Mouse (Mus musculus): ENCODE results near the gene Acap1. TPM values are rescaled to one million over a fixed set of nuclear protein-coding genes. Genes with fewer than 3 reads are reported as not detected.

Gene Acap1
- polyA plus RNA-seq (2012; rRNA removed) = 0.81 and 1.9 TPM in 2 replicates

DNA sequence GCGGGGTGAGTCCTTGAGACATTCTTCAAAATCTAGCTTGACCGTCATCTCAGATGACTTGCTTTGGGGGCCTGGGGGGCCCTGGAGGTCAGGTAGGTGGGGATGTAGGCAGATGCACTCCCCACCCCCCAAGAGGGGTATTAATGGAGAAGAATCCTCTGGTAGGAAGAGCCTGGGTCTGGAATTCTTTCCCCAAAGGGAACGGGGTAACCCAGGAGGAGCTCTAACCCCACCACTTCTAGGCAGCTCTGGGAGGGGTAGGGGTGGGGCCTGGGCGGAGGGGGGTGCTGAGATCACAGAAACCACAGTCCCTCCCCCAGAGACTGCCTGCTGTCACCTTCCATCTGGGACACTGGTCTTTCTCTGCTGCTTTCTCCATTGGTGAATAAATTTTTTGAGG lies at the start of gene Acap1:
Gene Acap1, minus strand, starts transcription at position 249 of the 400 bp plus-strand sequence.

DNA sequence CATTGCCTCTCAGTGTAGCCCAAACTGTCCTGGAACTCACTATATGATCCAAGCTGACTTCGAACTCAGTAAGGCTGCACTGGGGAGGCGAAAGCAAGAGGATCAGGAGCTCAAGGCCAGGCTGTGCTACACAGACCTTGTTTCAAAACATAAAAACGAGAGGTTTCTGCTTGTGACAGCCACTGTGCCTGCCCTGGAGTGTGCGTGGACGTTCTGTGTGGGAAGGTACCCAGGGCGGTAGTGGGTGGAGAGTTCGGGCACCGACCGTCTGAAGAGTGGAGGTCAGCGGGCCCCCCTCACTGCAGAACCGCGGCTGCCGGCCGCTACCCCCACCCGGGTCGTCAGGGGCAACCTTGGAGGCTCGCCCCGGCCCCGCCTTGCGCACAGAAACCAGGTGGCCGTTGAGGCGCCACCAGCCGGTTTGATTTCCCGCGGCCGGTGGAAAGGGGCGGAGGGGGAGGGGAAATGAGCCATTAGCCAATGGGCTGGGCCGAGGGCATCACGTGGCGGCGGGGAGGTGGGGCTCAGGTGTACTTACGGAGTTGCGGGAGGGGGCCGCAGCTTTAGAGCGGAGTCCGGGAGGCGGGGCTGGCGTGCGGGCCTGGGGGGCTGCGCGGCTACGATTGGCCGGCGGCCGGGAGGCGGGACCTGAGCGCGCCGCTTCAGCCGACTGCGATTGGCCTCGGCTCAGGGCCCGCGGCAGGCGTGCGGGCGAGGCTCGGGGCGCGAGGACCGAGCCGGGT lies 40.0 kb upstream of the Acap1 start, which contains the start of gene Ybx2:
Gene Ybx2, plus strand, starts transcription at position 660 of the 743 bp plus-strand sequence.

DNA sequence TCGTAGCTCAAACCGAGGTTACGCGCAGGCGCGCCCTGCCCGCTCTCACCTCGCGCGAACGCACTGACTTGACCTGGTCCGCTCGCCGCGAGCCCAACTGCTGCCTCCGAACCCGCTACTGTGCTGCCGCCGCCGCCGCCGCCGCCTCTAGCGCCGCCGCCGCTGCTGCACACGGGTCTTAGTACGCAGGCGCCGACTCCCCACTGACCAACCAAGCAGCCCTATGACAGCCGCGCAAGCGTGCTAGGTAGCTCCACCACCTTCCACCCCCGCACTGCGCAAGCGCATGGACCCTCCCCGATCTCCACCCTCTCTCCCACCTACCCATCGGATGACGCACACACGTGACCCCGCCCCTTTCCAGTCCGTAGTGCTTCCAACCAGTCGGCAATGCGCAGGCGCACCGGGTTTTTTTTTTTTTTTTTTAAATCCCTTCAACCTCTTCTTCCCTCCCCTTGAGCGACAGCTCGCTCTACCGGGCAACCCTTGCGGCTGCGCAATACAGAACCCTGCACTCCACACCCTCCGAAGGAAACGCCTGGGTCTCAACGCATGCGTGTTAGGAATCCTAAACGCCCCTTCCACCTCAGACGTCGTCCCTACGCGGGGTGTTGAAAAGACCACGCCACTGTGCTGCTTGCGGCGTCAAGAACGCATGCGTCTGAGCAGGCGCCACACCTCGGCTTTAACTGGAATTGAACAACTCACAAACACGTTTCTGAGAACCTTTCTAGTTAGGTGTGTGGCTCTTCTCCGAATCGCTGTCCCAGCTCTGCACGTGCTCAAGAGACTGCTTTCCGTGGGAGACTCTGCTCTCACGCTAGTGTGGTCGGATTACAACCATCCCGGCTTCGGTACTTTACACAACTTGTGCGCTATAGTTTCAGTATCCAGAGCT lies 26.0 kb upstream of the Acap1 start, which contains the start of gene Eif5a:
Gene Eif5a, minus strand, starts transcription at position 845 of the 898 bp plus-strand sequence.

DNA sequence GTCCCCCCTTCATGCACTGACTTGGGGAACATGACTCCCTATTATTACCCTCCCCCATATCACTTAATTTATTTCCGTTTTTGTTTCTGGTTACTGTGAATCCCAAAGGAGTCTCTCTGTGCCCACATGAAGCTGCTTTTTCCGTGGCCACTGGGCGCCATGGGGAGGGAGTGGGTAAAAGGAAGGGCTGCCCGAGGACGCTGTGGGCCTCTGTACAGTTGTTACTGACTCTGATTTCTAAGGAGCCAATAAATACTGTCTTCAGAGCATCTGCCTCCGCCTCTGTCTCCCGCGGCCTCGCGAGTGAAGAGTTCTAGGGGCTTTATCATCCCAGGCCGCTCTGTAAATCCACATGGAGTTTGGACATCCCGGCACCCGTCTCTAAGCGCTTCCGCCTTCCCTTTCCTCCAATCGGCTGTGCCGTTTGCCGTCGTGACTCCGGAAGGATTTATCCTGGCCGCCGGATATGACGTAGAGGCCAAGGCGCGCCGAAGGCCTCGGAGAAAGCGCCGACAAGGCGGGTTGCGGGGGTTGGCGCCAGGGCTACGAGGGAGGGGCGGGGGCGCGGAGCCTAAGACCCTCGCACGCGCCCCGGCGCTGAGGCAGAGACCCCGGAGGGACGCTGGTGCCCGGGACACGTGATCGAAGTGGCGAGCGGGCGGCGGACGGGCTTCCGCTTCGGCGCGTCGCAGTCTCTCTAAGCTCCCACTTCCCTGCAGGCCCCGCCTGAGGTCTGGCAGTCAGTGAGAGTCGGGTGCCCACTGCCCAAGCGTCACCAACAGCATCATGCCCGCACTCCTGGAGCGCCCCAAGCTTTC lies 18.4 kb upstream of the Acap1 start, which contains the start of gene Gps2:
Gene Gps2, plus strand, starts transcription at position 335 of the 818 bp plus-strand sequence.

DNA sequence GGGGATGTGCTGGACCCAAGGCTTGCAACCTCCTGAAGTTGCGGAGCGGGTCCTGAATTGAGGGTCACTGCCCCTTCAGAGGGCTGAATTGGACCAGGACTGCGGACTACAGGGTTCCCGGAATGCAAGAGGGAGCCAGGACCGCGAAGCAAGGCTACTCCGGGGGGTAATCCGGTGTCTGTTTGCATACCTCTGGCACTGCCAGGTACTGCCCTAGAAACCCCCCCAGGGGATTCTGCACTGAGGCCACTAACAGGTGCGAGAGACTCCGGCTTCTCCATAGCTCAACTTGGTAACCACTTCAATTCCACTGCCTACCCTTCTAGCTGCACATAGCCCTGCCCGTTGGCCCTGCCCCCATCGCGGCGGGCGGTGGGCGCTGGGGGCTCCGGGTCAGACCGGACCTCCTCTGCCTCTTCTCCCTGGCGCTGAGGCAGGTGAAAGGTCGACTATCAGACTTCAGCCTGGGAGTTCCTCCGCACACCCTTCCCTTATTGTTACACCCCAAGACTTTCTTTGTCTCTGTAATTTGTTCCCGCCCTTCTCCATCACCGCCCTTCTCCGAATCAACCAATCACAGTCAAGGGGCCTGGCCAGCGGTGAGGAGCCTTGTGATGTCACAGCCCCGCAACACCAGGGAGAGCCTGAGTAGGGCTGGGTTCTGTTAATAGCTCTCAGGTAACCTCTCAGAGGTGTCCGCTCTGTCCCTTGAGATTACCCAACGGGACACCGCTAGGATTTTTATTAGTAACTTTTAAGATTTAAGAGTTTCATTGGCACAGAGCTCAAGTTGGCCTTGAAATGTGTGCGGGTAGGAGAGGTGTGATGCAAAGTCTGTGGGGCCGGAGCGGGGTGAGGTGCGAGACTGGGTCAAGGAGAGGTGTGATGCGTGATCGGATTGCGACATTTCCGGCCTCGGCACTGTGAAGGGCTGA lies 5.4 kb upstream of the Acap1 start, which contains the start of the genes 2810408A11Rik and Neurl4:
Gene 2810408A11Rik, minus strand, starts transcription at position 517 of the 935 bp plus-strand sequence.
Gene Neurl4, plus strand, starts transcription at position 602 of the 935 bp plus-strand sequence.

DNA sequence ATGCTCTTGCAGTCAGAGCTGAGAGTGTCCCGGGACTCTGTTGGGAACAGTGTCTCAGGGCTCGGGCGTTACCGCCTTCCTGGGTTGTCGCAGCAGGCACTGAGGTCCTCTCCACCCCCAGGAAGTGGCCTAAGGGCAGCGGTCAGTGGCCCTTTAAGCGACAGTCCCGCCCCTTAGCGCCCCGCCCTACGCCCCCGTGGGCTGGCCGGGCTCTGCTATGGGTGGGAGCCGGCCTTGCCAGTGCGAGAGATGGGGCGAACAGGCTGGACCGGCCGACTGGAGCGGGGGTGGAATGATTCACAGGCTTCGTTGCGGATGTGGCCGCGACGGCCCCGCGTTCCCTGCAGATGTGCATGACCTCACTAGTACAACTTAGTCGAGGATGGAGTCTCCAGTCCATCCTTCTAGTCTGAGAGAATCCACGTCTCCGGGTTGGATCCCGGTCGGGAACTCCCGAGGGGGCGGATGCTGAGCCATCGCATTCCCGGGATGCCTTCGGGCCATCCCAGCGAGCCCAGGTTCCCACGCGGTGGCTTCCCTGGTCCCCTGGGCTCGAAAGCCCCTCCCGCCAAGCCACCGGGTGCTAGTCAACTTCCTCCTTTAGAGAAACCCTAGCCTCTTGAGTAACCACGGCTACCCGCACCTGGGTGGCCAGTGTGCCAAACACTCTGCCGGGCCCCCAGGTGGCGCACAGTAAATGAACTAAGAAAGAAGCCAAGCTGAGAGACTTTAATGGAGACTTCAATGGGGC lies 14.3 kb downstream of the Acap1 start, which contains the start of gene Kctd11:
Gene Kctd11, minus strand, starts transcription at position 554 of the 751 bp plus-strand sequence.

DNA sequence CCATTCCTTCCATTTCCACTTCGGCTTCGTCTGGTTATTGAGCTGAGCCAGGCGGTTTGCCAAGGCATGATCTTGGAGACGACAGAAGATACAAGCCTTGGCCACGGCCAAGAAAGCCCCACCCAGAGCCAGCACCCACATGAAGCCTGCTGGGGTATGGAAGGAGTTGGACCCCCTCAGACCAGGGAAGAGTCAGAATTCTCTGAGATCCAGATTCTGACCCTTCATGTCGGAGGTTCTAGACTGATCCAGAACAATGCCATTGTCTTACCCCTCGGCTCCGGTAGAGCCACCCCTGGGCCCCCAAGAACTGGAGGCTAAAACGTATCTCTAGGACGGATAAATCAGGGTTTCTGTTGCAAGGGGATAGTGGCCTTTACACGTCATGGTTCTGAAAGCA lies 17.5 kb downstream of the Acap1 start, which contains the start of gene Tmem95:
Gene Tmem95, minus strand, starts transcription at position 141 of the 400 bp plus-strand sequence.

DNA sequence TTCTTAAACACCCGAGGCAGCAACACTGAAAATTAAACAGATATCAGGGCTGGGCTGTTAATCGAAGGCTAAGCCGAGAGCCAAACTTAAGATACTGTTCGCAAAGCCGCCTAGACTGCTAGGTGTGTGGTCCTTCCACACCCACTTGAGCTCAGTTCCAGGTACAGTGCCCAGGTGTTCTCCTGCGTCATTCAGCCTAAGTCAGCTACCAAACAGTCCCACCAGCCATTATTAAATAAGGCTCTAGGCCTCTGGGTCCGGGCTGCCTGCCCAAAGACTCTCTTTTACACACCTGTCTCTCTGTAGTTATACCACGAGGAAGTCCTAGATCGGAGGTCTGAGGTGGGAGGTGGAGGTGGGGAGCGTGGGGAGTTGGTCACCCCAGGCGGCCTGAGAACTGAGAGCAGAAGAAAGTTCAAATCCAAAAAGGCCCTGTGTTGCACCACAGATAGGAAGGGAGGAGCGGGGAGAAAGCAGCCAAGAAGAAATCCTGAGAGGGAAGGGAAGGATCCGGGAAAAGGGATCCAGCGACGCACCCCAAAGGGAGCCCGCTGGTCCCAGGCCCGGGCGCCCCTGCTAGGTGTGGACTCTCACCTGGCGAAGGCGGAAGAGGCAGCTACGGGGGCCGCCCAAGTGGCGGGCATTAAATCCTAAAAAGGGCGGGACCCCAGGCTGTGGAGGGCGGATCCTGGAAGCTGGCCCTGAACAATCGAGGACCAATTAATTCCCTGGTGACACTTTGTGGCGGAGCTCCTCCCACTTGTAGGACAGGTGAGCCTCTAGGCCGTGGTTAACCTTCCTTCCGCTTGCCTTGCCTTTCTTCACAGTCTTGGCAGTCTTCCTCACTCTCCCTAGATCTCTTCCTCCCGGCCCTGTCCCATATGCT lies 37.0 kb downstream of the Acap1 start, which contains the start of gene Tnk1:
Gene Tnk1, minus strand, starts transcription at position 618 of the 886 bp plus-strand sequence.

DNA sequence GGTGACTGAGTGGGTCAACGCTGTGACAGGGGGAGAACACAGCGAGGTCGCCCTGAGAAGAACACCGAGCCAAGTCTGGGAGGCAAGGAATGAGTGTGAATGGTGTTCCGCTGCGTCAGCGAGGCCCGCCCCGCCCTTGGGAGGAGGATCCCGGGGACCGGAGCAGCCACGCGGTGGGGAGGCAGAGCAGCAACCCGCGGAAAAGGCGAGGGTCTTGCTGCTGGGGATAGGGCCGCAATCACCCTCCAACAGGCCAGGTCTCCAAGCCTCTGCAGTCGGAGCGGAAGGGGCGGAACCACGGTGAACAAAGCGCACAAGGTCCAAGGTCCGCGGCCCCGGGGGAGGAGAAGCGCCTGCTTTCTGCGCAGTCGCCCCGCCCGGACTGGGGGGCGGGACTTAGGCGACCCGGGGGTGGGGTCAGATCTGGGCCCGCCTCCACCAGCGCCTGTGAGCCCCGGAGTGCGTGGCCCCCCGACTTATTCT lies 49.1 kb downstream of the Acap1 start, which contains the start of gene Plscr3:
Gene Plscr3, plus strand, starts transcription at position 179 of the 483 bp plus-strand sequence.

DNA sequence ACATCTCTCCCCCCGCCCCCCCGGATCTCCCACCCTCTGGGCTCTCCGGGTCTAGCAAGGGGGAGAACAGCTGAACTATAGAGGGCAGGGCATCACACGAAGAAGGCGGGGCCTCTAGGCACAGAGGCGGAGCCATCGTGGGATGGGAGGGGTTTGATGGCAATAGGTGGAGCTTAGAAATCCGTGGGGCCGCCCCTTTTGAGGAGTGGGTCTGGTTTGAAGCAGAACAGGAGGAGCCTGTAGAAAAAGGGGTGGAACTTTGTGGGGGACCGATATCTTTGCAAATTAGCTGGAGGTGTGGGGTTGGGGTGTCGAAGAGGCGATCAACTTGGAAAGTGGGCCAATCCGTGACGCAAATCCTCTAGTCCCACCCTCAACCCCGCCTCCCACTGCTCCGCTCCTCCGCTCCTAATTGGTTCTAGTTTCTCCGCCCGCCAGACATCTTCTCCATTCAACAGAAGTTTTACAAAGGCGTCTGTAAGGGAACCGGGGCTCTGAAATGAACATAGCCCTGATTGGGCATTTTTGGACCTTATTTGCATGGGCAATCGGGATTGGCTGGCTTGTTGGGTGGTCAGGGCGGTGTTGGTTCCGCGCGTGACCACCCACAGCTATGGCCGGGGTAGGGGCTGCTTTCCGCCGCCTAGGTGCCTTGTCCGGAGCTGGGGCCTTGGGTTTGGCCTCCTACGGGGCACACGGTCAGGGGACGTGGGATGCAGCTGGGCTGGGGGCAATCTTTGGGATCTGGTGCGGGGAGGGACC lies 57.2 kb downstream of the Acap1 start, which contains the start of gene Tmem256:
Gene Tmem256, plus strand, starts transcription at position 563 of the 762 bp plus-strand sequence.

DNA sequence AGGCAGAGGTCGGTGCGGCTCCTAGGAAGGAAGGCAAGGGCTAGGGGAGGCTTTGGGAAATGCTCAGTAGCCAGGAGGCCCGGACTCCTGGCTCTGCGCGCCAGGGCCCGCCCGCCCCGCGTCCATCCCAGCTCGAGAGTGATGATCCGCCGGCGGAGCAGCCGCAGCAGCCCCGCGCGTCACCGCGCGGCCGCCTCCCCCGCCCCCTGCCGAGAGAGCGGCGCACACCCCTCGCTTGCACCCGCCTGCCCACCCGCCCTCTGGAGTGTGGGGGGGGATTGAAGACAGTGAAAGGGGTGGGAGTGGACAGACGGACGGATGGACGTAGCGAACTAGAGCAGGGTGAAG lies 57.8 kb downstream of the Acap1 start, which contains the start of gene Nlgn2:
Gene Nlgn2, minus strand, starts transcription at position 181 of the 348 bp plus-strand sequence.

Other genes starting within 250 kb of the Acap1 start
- 5.0 and 6.1 TPM in 2 replicates for gene Sox15, start 240.2 kb downstream of the Acap1 start, polyA plus RNA-seq (2012; rRNA removed)
- 79.1 and 96.6 TPM in 2 replicates for gene Mpdu1, start 232.9 kb downstream of the Acap1 start, polyA plus RNA-seq (2012; rRNA removed)
- 19.8 and 26.7 TPM in 2 replicates for gene Cd68, start 229.4 kb downstream of the Acap1 start, polyA plus RNA-seq (2012; rRNA removed)
- gene Eif4a1, start 223.1 kb downstream of the Acap1 start, polyA plus RNA-seq (2012; rRNA removed) = 47.2 and 66.8 TPM in 2 replicates
- 10.6 and 12.6 TPM in 2 replicates for gene Senp3, start 213.5 kb downstream of the Acap1 start, polyA plus RNA-seq (2012; rRNA removed)
- gene Tnfsf13, start 209.8 kb downstream of the Acap1 start, polyA plus RNA-seq (2012; rRNA removed) = 1.0 and 1.7 TPM in 2 replicates
- 15.9 and 22.7 TPM in 2 replicates for gene Tnfsf12, start 199.7 kb downstream of the Acap1 start, polyA plus RNA-seq (2012; rRNA removed)
- gene Tnfsfm13, start 199.4 kb downstream of the Acap1 start, polyA plus RNA-seq (2012; rRNA removed) = 4.2 and 5.1 TPM in 2 replicates
- 7.3 and 12.3 TPM in 2 replicates for gene Polr2a, start 136.9 kb downstream of the Acap1 start, polyA plus RNA-seq (2012; rRNA removed)
- gene Slc35g3, start 133.6 kb downstream of the Acap1 start, polyA plus RNA-seq (2012; rRNA removed) = 0.12 and 0.19 TPM in 2 replicates
- 10.3 and 17.5 TPM in 2 replicates for gene Zbtb4, start 129.6 kb downstream of the Acap1 start, polyA plus RNA-seq (2012; rRNA removed)
- 3.2 and 5.8 TPM in 2 replicates for gene Chrnb1, start 99.6 kb downstream of the Acap1 start, polyA plus RNA-seq (2012; rRNA removed)
- 2.3 and 2.6 TPM in 2 replicates for gene Fgf11, start 93.7 kb downstream of the Acap1 start, polyA plus RNA-seq (2012; rRNA removed)
- gene Tmem102, start 89.9 kb downstream of the Acap1 start, polyA plus RNA-seq (2012; rRNA removed) = 23.4 and 35.3 TPM in 2 replicates
- not detected in 2 replicates for gene Gm39566, start 80.2 kb downstream of the Acap1 start, polyA plus RNA-seq (2012; rRNA removed)
- not detected in 2 replicates for gene Spem2, start 77.1 kb downstream of the Acap1 start, polyA plus RNA-seq (2012; rRNA removed)
- 0.05 TPM in 1 of 2 replicates, not detected in the other for gene Spem1, start 73.4 kb downstream of the Acap1 start, polyA plus RNA-seq (2012; rRNA removed)
- 10.0 and 11.0 TPM in 2 replicates for gene Nlgn2, start 57.8 kb downstream of the Acap1 start, polyA plus RNA-seq (2012; rRNA removed)
- 105 and 145 TPM in 2 replicates for gene Tmem256, start 57.0 kb downstream of the Acap1 start, polyA plus RNA-seq (2012; rRNA removed)
- 51.9 and 53.6 TPM in 2 replicates for gene Plscr3, start 49.2 kb downstream of the Acap1 start, polyA plus RNA-seq (2012; rRNA removed)
- gene Tnk1, start 36.8 kb downstream of the Acap1 start, polyA plus RNA-seq (2012; rRNA removed) = 18.6 and 19.9 TPM in 2 replicates
- gene Tmem95, start 17.5 kb downstream of the Acap1 start, polyA plus RNA-seq (2012; rRNA removed) = not detected in 2 replicates
- 7.2 and 8.2 TPM in 2 replicates for gene Kctd11, start 14.1 kb downstream of the Acap1 start, polyA plus RNA-seq (2012; rRNA removed)
- gene 2810408A11Rik, start 5.4 kb upstream of the Acap1 start, polyA plus RNA-seq (2012; rRNA removed) = 0.77 and 1.0 TPM in 2 replicates
- 11.5 and 14.7 TPM in 2 replicates for gene Neurl4, start 5.5 kb upstream of the Acap1 start, polyA plus RNA-seq (2012; rRNA removed)
- gene Gps2, start 18.3 kb upstream of the Acap1 start, polyA plus RNA-seq (2012; rRNA removed) = 71.1 and 72.4 TPM in 2 replicates
- gene Eif5a, start 26.4 kb upstream of the Acap1 start, polyA plus RNA-seq (2012; rRNA removed) = 152 and 162 TPM in 2 replicates
- 26.1 and 33.8 TPM in 2 replicates for gene Ybx2, start 40.3 kb upstream of the Acap1 start, polyA plus RNA-seq (2012; rRNA removed)
- gene Slc2a4, start 52.6 kb upstream of the Acap1 start, polyA plus RNA-seq (2012; rRNA removed) = 51.9 and 55.0 TPM in 2 replicates
- gene Cldn7, start 69.2 kb upstream of the Acap1 start, polyA plus RNA-seq (2012; rRNA removed) = 3.6 and 4.8 TPM in 2 replicates
- gene Ctdnep1, start 85.6 kb upstream of the Acap1 start, polyA plus RNA-seq (2012; rRNA removed) = 39.4 and 42.7 TPM in 2 replicates
- gene Elp5, start 87.0 kb upstream of the Acap1 start, polyA plus RNA-seq (2012; rRNA removed) = 27.8 and 29.8 TPM in 2 replicates
- gene Gabarap, start 95.6 kb upstream of the Acap1 start, polyA plus RNA-seq (2012; rRNA removed) = 180 and 211 TPM in 2 replicates
- 2.7 and 4.8 TPM in 2 replicates for gene Phf23, start 100.2 kb upstream of the Acap1 start, polyA plus RNA-seq (2012; rRNA removed)
- gene Dvl2, start 105.1 kb upstream of the Acap1 start, polyA plus RNA-seq (2012; rRNA removed) = 5.2 and 6.7 TPM in 2 replicates
- 53.2 and 55.7 TPM in 2 replicates for gene Acadvl, start 119.9 kb upstream of the Acap1 start, polyA plus RNA-seq (2012; rRNA removed)
- 5.7 and 6.6 TPM in 2 replicates for gene Dlg4, start 121.4 kb upstream of the Acap1 start, polyA plus RNA-seq (2012; rRNA removed)
- 0.32 TPM in 1 of 2 replicates, not detected in the other for gene Asgr1, start 158.5 kb upstream of the Acap1 start, polyA plus RNA-seq (2012; rRNA removed)
- gene Asgr2, start 197.1 kb upstream of the Acap1 start, polyA plus RNA-seq (2012; rRNA removed) = 0.20 and 0.28 TPM in 2 replicates
- gene Mgl2, start 234.8 kb upstream of the Acap1 start, polyA plus RNA-seq (2012; rRNA removed) = 1.7 TPM in 2 replicates

Data from stomach, adult 2 months (tissue).